Mouse (Mus musculus) neural tube, embryonic 12.5 days (tissue): ENCODE results near the gene Xpc. TPM values are rescaled to one million over a fixed set of nuclear protein-coding genes. Genes with fewer than 3 reads are reported as not detected.

ENCODE experiments used
- ATAC-seq: fragments of 200-750 bp; cut with Nextera tagmentation; 2 replicates; pipeline ENCODE4 v1.8.0; 2017; ENCODE audit warnings: low read depth, mild to moderate bottlenecking, moderate TSS enrichment, moderate library complexity; ENCODE audit not compliant: low FRiP score
- H3K27ac ChIP-seq: fragments of 300-500 bp; sonication (generic); 2 replicates; pipeline ENCODE4 v1.5.1; 2016
- H3K27me3 ChIP-seq: fragments of 300-500 bp; sonication (generic); replicated peaks from 2 replicates; pipeline ENCODE4 v1.6.1; 2016; ENCODE audit warnings: mild to moderate bottlenecking
- H3K36me3 ChIP-seq: fragments of 300-500 bp; sonication (generic); 2 replicates; pipeline ENCODE4 v1.6.1; 2016; ENCODE audit warnings: mild to moderate bottlenecking
- H3K4me1 ChIP-seq: fragments of 300-500 bp; sonication (generic); 2 replicates; pipeline ENCODE4 v1.6.1; 2016
- H3K4me2 ChIP-seq: fragments of 300-500 bp; sonication (generic); replicated peaks from 2 replicates; pipeline ENCODE4 v1.6.1; 2016; ENCODE audit warnings: mild to moderate bottlenecking
- H3K4me3 ChIP-seq: fragments of 300-500 bp; sonication (generic); 2 replicates; pipeline ENCODE4 v1.5.1; 2016
- H3K9ac ChIP-seq: fragments of 300-500 bp; sonication (generic); 2 replicates; pipeline ENCODE4 v1.6.1; 2016; ENCODE audit warnings: mild to moderate bottlenecking
- H3K9me3 ChIP-seq: fragments of 300-500 bp; sonication (generic); 2 replicates; pipeline ENCODE4 v1.6.1; 2016; ENCODE audit warnings: mild to moderate bottlenecking
- WGBS: fragments of 180-500 bp; shearing (Covaris S2); methylation state at CpG from one replicate; pipeline ENCODE4 v1.1.7; 2016; 5-methylcytosine and 5-hydroxymethylcytosine counted together
- polyA plus RNA-seq: library from polyadenylated mRNA; unstranded; fragments of >200 nt; fragmentation: Nextera tagmentation; extraction: Ambion mirVana; gene quantifications from 2 replicates; pipeline ENCODE4 v1.2.1, GENCODE M21; 2016

The Xpc gene
- polyA plus RNA-seq, 1 experiment from 2014 or later: 27.0 TPM

- no peak overlapping the region for H3K9ac ChIP-seq
- ATAC-seq: no peak
- no peaks in the 10 kb centered on the region for H3K9me3 ChIP-seq
- H3K36me3 ChIP-seq: peaks cover 44% of the 10 kb centered on the region
- no peaks in the 10 kb centered on the region for H3K27me3 ChIP-seq
- no peak overlapping the region for H3K4me3 ChIP-seq
- H3K27ac ChIP-seq: no peak overlapping the region
- no peaks in the 10 kb centered on the region for H3K4me1 ChIP-seq
- WGBS: 94% methylated on average over 2 of the region's 2 CpGs
- H3K4me2 ChIP-seq: no peak overlapping the region
Observed at GRCm38 (mm10) chr6:91465756-91466155, 49.9 kb downstream of the Xpc start.

GRCm38 (mm10) chr6:91459471-91459870 is 56.2 kb downstream of the Xpc start:
- Histone ChIP-seq H3K4me1 (no peaks in the 10 kb centered on the region), H3K4me2 (no peak overlapping the region), H3K27me3 (no peaks in the 10 kb centered on the region), H3K9ac (no peak overlapping the region), H3K4me3 (no peak overlapping the region), H3K9me3 (no peaks in the 10 kb centered on the region), H3K36me3 (peaks cover 17% of the 10 kb centered on the region), H3K27ac (no peak overlapping the region)
- WGBS: 89% methylated on average over 1 of the region's 1 CpGs
- no peak for ATAC-seq

- Histone ChIP-seq H3K36me3 (no peaks in the 10 kb centered on the region), H3K4me3 (no peak overlapping the region), H3K9me3 (no peaks in the 10 kb centered on the region), H3K4me1 (no peaks in the 10 kb centered on the region), H3K27ac (no peak overlapping the region), H3K27me3 (no peaks in the 10 kb centered on the region), H3K4me2 (no peak overlapping the region), H3K9ac (no peak overlapping the region)
- WGBS: 68% methylated on average over 5 of the region's 5 CpGs
- ATAC-seq: no peak
Observed at GRCm38 (mm10) chr6:91454546-91454945, 61.1 kb downstream of the Xpc start.

- no peak for ATAC-seq
- Histone ChIP-seq H3K4me1 (no peaks in the 10 kb centered on the region), H3K4me3 (no peak overlapping the region), H3K36me3 (no peaks in the 10 kb centered on the region), H3K27ac (no peak overlapping the region), H3K9ac (no peak overlapping the region), H3K9me3 (no peaks in the 10 kb centered on the region), H3K27me3 (0 out of 2 replicates have a peak, but pooled peaks cover 6% of the 10 kb centered on the region), H3K4me2 (no peak overlapping the region)
- 68% methylated on average over 1 of the region's 1 CpGs for WGBS
Observed at GRCm38 (mm10) chr6:91452056-91452455, 63.6 kb downstream of the Xpc start.

GRCm38 (mm10) chr6:91449472-91450225 is 66.0 kb downstream of the Xpc start:
- Histone ChIP-seq H3K4me2 (no peak overlapping the region), H3K9me3 (no peaks in the 10 kb centered on the region), H3K36me3 (no peaks in the 10 kb centered on the region), H3K4me1 (no peaks in the 10 kb centered on the region), H3K27ac (no peak overlapping the region), H3K4me3 (no peak overlapping the region), H3K27me3 (0 out of 2 replicates have a peak, but pooled peaks cover 6% of the 10 kb centered on the region), H3K9ac (no peak overlapping the region)
- 66% methylated on average over 3 of the region's 3 CpGs for WGBS
- ATAC-seq: no peak

- no peak overlapping the region for H3K4me3 ChIP-seq
- no peak overlapping the region for H3K4me2 ChIP-seq
- no peaks in the 10 kb centered on the region for H3K36me3 ChIP-seq
- no peak for ATAC-seq
- peaks cover 6% of the 10 kb centered on the region for H3K4me1 ChIP-seq
- 81% methylated on average over 3 of the region's 3 CpGs for WGBS
- 0 out of 2 replicates have a peak, but pooled peaks cover 6% of the 10 kb centered on the region for H3K27me3 ChIP-seq
- H3K9me3 ChIP-seq: no peaks in the 10 kb centered on the region
- H3K9ac ChIP-seq: no peak overlapping the region
- H3K27ac ChIP-seq: no peak overlapping the region
Observed at GRCm38 (mm10) chr6:91445316-91445715, 70.4 kb downstream of the Xpc start.

- Histone ChIP-seq H3K4me3 (peak overlapping the region; percentile 52), H3K27ac (no peak overlapping the region), H3K4me2 (peak overlapping the region; percentile 72), H3K4me1 (peaks cover 6% of the 10 kb centered on the region), H3K9me3 (no peaks in the 10 kb centered on the region), H3K27me3 (no peaks in the 10 kb centered on the region; the same call in 1 of the 2 replicates), H3K36me3 (no peaks in the 10 kb centered on the region), H3K9ac (peak overlapping the region; percentile 59)
- ATAC-seq: peak; percentile 70
- WGBS: 5% methylated on average over 19 of the region's 19 CpGs
Observed at GRCm38 (mm10) chr6:91441145-91441662, 74.5 kb downstream of the Xpc start.

GRCm38 (mm10) chr6:91440474-91441144 is 75.1 kb downstream of the Xpc start:
- Histone ChIP-seq H3K27me3 (no peaks in the 10 kb centered on the region; the same call in 1 of the 2 replicates), H3K4me3 (peak overlapping the region; percentile 52), H3K4me2 (peak overlapping the region; percentile 72), H3K4me1 (peaks cover 6% of the 10 kb centered on the region), H3K9me3 (no peaks in the 10 kb centered on the region), H3K9ac (peak overlapping the region; percentile 59), H3K36me3 (no peaks in the 10 kb centered on the region), H3K27ac (no peak overlapping the region)
- ATAC-seq: peak; percentile 97
- WGBS: 3% methylated on average over 30 of the region's 30 CpGs

Other genes with a start within 250 kb of the Xpc start
- 11.1 and 13.8 TPM in 2 replicates for gene Wnt7a, start 104.5 kb downstream of the Xpc start, polyA plus RNA-seq
- 22.4 and 23.0 TPM in 2 replicates for gene Chchd4, start 42.3 kb downstream of the Xpc start, polyA plus RNA-seq
- gene Tmem43, start 42.2 kb downstream of the Xpc start, polyA plus RNA-seq: 47.7 and 51.6 TPM in 2 replicates
- 197 and 199 TPM in 2 replicates for gene Lsm3, start within 50 bp of the Xpc start, polyA plus RNA-seq
- 60.8 and 72.4 TPM in 2 replicates for gene Slc6a6, start 168.2 kb upstream of the Xpc start, polyA plus RNA-seq